Mouse (Mus musculus) liver, embryonic 13.5 days (tissue): ENCODE measurements around the gene A630095E13Rik. TPM values are rescaled to one million over a fixed set of nuclear protein-coding genes. Genes with fewer than 3 reads are reported as not detected.
"Not testable (repeated sequence)": the region's sequence is repeated elsewhere in the genome, so short reads cannot be mapped to it uniquely, and the experiment has no call there.

ENCODE experiments used
- ATAC-seq: fragments of 200-750 bp; cut with Nextera tagmentation; 2 replicates; pipeline ENCODE4 v1.8.0; 2017; ENCODE audit warnings: low read depth, mild to moderate bottlenecking, moderate number of reproducible peaks, moderate library complexity
- DNase-seq: peaks from one replicate; pipeline ENCODE4 v3.0.0; 2022
- H3K27ac ChIP-seq: fragments of 300-500 bp; sonication (generic); 2 replicates; pipeline ENCODE4 v1.5.1; 2015; ENCODE audit warnings: moderate library complexity, mild to moderate bottlenecking, inconsistent platforms
- H3K27me3 ChIP-seq: fragments of 300-500 bp; sonication (generic); 2 replicates; pipeline ENCODE4 v1.6.1; 2015; ENCODE audit warnings: mild to moderate bottlenecking, inconsistent platforms
- H3K36me3 ChIP-seq: fragments of 300-500 bp; sonication (generic); 2 replicates; pipeline ENCODE4 v1.6.1; 2015; ENCODE audit warnings: mild to moderate bottlenecking, inconsistent platforms
- H3K4me1 ChIP-seq: fragments of 300-500 bp; sonication (generic); replicated peaks from 2 replicates; pipeline ENCODE4 v1.6.1; 2015; ENCODE audit warnings: inconsistent platforms
- H3K4me2 ChIP-seq: fragments of 300-500 bp; sonication (generic); 2 replicates; pipeline ENCODE4 v1.6.1; 2015; ENCODE audit warnings: inconsistent platforms, mild to moderate bottlenecking, moderate library complexity
- H3K4me3 ChIP-seq: fragments of 300-500 bp; sonication (generic); replicated peaks from 2 replicates; pipeline ENCODE4 v1.5.1; 2015; ENCODE audit warnings: mild to moderate bottlenecking, inconsistent platforms
- H3K9ac ChIP-seq: fragments of 300-500 bp; sonication (generic); 2 replicates; pipeline ENCODE4 v1.6.1; 2015; ENCODE audit warnings: mild to moderate bottlenecking, inconsistent platforms
- H3K9me3 ChIP-seq: fragments of 300-500 bp; sonication (generic); replicated peaks from 2 replicates; pipeline ENCODE4 v1.6.1; 2016; ENCODE audit warnings: inconsistent platforms
- WGBS: fragments of 180-500 bp; shearing (Covaris S2); methylation state at CpG from one replicate; pipeline ENCODE4 v1.1.7; 2015; ENCODE audit not compliant: insufficient replicate concordance; 5-methylcytosine and 5-hydroxymethylcytosine counted together
- polyA plus RNA-seq: library from polyadenylated mRNA; unstranded; fragments of >200 nt; fragmentation: Nextera tagmentation; extraction: Ambion mirVana; gene quantifications from 2 replicates; pipeline ENCODE4 v1.2.1, GENCODE M21; 2015

Gene A630095E13Rik
- polyA plus RNA-seq, result not detected in 2 replicates

- not testable (repeated sequence) for H3K9ac ChIP-seq, H3K4me1 ChIP-seq, H3K9me3 ChIP-seq, H3K36me3 ChIP-seq, H3K4me2 ChIP-seq, DNase-seq, ATAC-seq, H3K27me3 ChIP-seq, H3K27ac ChIP-seq, H3K4me3 ChIP-seq
- 33% methylated on average over 3 of the region's 3 CpGs for WGBS
These were observed at the start of gene A630095E13Rik for GRCm38 (mm10) chr9:36643276-36643675. Gene A630095E13Rik (minus strand): TSS chr9:36643376.

GRCm38 (mm10) chr9:36692920-36693319 is 49.7 kb upstream of the A630095E13Rik start, which contains the start of gene Acrv1:
Gene Acrv1 (plus strand): TSS chr9:36693220.
- Histone ChIP-seq H3K27me3 (no peaks in the 10 kb centered on the region), H3K9ac (no peak within 1 kb of the TSS), H3K4me1 (no peaks in the 10 kb centered on the region), H3K4me2 (no peak within 1 kb of the TSS), H3K4me3 (no peak within 1 kb of the TSS), H3K36me3 (no peaks in the 10 kb centered on the region), H3K27ac (no peak within 1 kb of the TSS), H3K9me3 (no peaks in the 10 kb centered on the region)
- no peak for DNase-seq
- WGBS, result 57% methylated on average over 1 of the region's 1 CpGs
- no peak for ATAC-seq

GRCm38 (mm10) chr9:36687329-36687728 is 44.2 kb upstream of the A630095E13Rik start:
- H3K36me3 ChIP-seq, result no peaks in the 10 kb centered on the region
- H3K27me3 ChIP-seq, result no peaks in the 10 kb centered on the region
- H3K9me3 ChIP-seq, result no peaks in the 10 kb centered on the region
- H3K4me2 ChIP-seq, result no peak overlapping the region
- no peak overlapping the region for H3K4me3 ChIP-seq
- H3K27ac ChIP-seq, result no peak overlapping the region
- ATAC-seq (no peak), DNase-seq (no peak)
- no peak overlapping the region for H3K9ac ChIP-seq
- H3K4me1 ChIP-seq, result no peaks in the 10 kb centered on the region

GRCm38 (mm10) chr9:36681424-36681823 is 38.2 kb upstream of the A630095E13Rik start:
- no peak overlapping the region for H3K9ac ChIP-seq
- WGBS, result 36% methylated on average over 2 of the region's 2 CpGs
- H3K4me3 ChIP-seq, result no peak overlapping the region
- H3K9me3 ChIP-seq, result no peaks in the 10 kb centered on the region
- no peak overlapping the region for H3K27ac ChIP-seq
- no peak for DNase-seq
- H3K4me2 ChIP-seq, result no peak overlapping the region
- H3K27me3 ChIP-seq, result no peaks in the 10 kb centered on the region
- H3K4me1 ChIP-seq, result no peaks in the 10 kb centered on the region
- H3K36me3 ChIP-seq, result no peaks in the 10 kb centered on the region
- no peak for ATAC-seq

Other genes starting within 250 kb of the A630095E13Rik start
- not detected in 2 replicates for gene Gm7257, start 211.5 kb downstream of the A630095E13Rik start, polyA plus RNA-seq
- not detected in 2 replicates for gene Gm9513, start 167.7 kb downstream of the A630095E13Rik start, polyA plus RNA-seq
- gene Gm5615, start 101.4 kb downstream of the A630095E13Rik start, polyA plus RNA-seq, result not detected in 2 replicates
- gene Gm17689, start 60.7 kb downstream of the A630095E13Rik start, polyA plus RNA-seq, result not detected in 2 replicates
- gene Acrv1, start 49.8 kb upstream of the A630095E13Rik start, polyA plus RNA-seq, result not detected in 2 replicates
- 26.0 and 31.2 TPM in 2 replicates for gene Chek1, start 83.7 kb upstream of the A630095E13Rik start, polyA plus RNA-seq
- 181 and 214 TPM in 2 replicates for gene Stt3a, start 124.3 kb upstream of the A630095E13Rik start, polyA plus RNA-seq
- 32.0 and 38.2 TPM in 2 replicates for gene Ei24, start 154.0 kb upstream of the A630095E13Rik start, polyA plus RNA-seq
- gene Fez1, start 178.5 kb upstream of the A630095E13Rik start, polyA plus RNA-seq, result 0.80 and 1.1 TPM in 2 replicates